Mouse (Mus musculus): ENCODE results near the gene Sox30. TPM values are rescaled to one million over a fixed set of nuclear protein-coding genes. Genes with fewer than 3 reads are reported as not detected.

The Sox30 gene
- under 1 TPM in 1 of 2 experiments, not detected in 1; 0.10 TPM for total RNA-seq (2021)
- long read RNA-seq, result 0 reads

- peak in 1 of 2 experiments; percentile 56 for DNase-seq (ENCODE audit: low spot score in 2 of 2)
Measured at GRCm38 (mm10) chr11:45979946-45980892, at the start of gene Sox30. Sox30 (plus strand) TSS chr11:45980310.

- no peak for DNase-seq (ENCODE audit: low spot score in 2 of 2)
Measured at GRCm38 (mm10) chr11:45932771-45933170, 47.3 kb upstream of the Sox30 start.

GRCm38 (mm10) chr11:45937478-45937877, 42.6 kb upstream of the Sox30 start:
- no peak for DNase-seq (ENCODE audit: low spot score in 2 of 2)

DNA sequence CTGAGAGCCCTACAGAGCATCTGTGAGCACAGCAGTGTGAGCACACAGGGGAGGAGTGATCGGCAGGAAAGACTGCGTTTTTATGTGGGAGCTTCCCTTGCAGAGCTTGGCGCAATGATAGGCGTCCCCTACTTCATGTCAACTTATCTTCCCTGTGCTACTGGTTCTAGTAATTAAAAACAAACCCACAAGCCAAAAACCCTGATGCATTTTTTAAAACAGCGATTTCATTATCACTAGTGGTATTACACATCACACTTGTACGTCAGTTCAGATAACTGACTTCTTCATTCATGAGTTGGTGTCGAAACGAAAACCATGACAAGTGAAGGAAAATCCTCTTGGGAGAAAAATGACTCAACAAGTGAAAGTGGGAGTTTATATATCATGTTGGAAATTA, 41.2 kb upstream of the Sox30 start:
- no peak for DNase-seq (ENCODE audit: low spot score in 2 of 2)

- no peak for DNase-seq (ENCODE audit: low spot score in 2 of 2)
Measured at GRCm38 (mm10) chr11:45942281-45942680, 37.8 kb upstream of the Sox30 start.

DNA sequence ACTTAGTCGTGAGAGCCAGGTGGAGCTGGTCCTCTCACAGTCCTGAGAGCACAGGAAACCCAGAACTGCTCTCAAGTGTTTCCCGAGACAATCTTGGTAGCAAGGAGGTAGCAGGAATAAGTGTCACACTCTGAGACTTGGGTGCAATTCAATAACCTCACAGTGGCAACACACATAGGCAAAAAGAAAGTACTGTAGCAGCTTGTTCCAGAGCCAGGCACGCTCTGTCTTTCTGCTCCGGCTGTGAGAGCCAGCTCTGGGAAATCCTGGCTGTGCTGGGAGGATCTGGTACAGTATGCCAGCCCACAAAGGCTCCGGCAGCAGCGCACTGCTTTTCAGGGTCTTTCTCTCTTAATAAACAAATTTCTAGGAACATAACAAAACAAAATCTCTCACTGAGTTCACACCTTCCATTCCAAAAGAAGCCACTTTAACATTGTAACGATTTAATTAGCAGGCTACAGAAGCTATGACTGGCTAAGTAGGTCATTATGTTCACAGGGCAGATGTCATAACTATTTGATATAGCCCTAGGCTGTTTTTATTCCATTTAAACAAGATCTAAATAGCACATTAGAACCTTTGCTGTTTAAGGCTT, 36.9 kb upstream of the Sox30 start:
- DNase-seq (ENCODE audit: low spot score in 2 of 2), result peak; percentile 35 to 73

GRCm38 (mm10) chr11:45943891-45944642, 36.0 kb upstream of the Sox30 start:
- no peak for DNase-seq (ENCODE audit: low spot score in 2 of 2)

- peak; percentile 93 to 98 for DNase-seq (ENCODE audit: low spot score in 2 of 2)
Measured at GRCm38 (mm10) chr11:45944643-45945156, 35.4 kb upstream of the Sox30 start, which contains the start of gene Lsm11. Lsm11 (minus strand) TSS chr11:45944935.

DNA sequence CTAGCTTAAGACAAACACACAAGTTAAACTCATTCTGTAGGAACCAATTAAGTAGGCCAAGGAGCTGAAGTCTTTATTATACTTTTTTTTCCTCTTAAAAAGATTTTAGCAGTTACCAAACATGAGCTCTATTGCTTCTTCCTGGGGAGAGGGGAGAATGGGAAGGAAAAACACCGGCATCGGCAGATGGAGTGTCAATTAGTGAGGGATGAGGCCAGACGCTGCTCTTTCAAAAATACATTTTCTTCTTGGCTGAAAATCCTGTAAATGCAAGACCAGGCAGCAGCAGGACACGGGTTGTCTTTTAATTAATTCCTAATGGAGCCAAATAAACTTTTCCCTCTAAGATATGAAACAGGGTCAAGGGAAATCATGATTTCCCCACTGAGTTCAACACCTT, 33.3 kb upstream of the Sox30 start:
- peak; percentile 25 to 60 for DNase-seq (ENCODE audit: low spot score in 2 of 2)

DNA sequence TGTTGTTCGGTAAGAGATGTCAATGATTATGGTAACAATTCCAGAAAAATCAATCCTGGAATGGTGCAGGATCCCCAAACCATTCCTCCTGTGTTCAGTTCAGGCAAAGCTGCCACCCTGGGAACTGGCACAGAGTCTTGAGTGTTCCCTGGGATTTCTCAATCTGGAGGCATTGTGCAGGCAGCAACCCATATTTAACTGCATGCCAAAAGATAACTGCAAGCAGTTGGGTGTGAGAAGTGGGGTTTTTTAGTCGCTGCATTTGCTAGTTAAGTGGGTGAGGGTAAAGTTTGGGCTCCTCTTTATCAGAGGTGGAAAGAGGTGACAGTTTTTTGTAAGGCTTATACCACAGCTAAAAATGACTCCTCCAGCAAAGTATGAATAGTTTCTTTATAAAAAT, 32.6 kb upstream of the Sox30 start:
- peak in 1 of 2 experiments; percentile 74 for DNase-seq (ENCODE audit: low spot score in 2 of 2)

GRCm38 (mm10) chr11:45955127-45955627, 24.9 kb upstream of the Sox30 start, which contains the start of gene Thg1l:
Thg1l (minus strand) TSS chr11:45955494.
- DNase-seq (ENCODE audit: low spot score in 2 of 2), result peak; percentile 86 to 96

DNA sequence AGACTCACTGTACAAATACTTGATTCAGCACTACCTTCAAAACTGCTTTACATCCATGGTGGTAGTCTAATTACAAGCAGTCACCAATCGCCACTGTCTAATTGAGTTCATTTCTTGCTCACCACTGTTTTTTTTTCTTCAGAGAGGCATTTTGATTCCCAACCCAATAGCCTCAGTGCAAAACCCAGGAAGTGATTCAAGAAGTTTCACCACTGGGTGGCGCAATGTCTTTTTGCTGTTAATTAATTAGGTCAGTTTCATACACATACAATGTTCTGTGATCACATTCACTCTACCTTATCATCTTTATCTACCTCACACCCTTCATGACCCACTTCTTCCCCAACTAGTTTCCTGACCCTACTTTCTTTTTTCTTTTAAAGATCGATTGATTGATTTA, 20.5 kb upstream of the Sox30 start:
- no peak for DNase-seq (ENCODE audit: low spot score in 2 of 2)

GRCm38 (mm10) chr11:45960003-45960402, 20.1 kb upstream of the Sox30 start:
- no peak for DNase-seq (ENCODE audit: low spot score in 2 of 2)

GRCm38 (mm10) chr11:45966896-45967295, 13.2 kb upstream of the Sox30 start:
- DNase-seq (ENCODE audit: low spot score in 2 of 2), result no peak

DNA sequence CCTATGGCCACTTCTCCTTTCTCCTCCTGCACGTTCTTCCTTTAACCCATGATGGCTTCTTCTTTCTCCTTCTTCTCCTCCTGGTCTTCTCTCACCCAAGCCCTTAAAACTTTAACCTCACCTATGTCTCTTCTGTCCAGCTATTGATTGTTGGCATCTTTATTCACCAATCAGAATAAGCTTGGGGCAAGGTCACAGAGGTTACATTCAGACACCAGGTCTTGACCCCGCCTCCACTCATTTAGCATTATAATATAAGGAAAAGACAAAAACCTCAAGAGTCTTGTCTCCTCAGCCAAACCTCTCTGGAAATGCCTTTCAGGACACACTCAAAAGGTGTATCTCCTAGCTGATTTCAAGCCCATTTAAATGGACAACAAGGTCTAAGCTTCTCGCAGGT, 11.6 kb upstream of the Sox30 start:
- DNase-seq (ENCODE audit: low spot score in 2 of 2), result no peak

DNA sequence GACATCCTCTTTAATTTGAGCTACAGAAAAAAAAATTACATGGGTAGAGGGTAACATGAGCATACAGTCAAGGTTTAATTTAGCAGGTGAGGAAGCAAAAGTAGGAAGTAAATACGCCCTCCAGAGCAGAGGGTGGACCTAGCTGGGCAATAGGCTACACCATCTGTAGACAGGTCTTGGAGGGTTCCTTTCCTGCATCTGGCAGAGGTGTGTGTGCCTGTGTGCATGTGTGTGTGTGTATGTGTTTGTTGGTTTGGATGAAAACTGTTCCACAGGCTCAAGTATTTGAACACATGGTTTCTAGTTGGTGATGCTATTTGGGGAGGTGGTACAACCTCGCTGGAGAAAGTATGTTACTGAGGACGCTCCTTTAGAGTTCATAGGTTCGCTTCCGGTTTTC, 6.5 kb upstream of the Sox30 start:
- no peak for DNase-seq (ENCODE audit: low spot score in 2 of 2)

DNA sequence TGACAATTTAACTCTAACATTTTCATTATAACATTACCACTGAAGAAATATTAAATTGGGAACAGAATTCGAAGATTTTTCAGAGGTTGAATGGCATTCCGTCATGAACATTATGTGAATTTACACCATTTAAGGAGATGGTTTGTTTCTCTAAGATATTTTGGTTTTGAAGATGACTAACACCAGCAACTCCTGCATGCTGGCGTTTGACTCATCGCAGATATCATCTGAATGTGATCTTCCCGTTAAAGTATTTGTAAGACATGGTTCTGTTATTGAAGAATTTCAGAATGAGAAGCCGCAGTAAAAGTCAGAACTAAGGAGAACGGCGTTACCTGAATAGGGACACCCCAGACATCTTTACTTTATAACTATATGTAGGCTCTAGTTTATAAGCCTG, 5.6 kb upstream of the Sox30 start:
- no peak for DNase-seq (ENCODE audit: low spot score in 2 of 2)

DNA sequence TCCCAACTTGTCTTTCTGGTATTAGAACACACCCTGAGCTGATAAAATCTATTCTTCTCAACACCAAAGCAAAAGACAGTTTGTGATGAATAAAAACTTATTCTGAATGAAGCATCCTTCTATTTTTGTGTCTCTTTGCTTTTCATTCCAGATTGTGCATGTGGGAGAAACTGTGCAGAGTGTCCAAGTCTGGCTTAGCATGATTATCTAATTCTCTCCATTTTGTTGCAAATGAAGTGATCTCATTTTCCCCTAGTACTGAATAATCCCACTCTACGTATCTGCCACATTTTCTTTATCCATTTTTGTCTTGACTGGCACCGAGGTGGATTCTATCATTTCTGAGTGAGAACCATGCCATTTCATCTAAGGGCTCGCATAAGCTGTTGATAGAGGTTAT, 4.0 kb upstream of the Sox30 start:
- peak in 1 of 2 experiments; percentile 78 for DNase-seq (ENCODE audit: low spot score in 2 of 2)

DNA sequence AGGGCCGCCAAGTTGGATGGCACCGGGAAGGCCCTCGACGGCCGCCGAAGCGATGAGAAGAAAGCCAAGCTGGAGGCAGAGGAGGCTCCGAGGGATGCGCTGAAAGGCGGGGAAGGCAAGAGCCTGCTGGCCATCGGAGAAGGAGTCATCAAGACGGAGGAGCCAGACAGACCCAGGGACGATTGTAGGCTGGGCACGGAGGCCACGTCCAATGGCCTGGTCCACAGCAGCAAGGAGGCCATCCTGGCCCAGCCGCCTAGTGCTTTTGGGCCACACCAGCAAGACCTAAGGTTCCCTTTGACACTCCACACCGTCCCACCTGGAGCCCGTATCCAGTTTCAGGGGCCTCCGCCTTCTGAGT, 763 bp downstream of the Sox30 start:
- no peak for DNase-seq (ENCODE audit: low spot score in 2 of 2)

DNA sequence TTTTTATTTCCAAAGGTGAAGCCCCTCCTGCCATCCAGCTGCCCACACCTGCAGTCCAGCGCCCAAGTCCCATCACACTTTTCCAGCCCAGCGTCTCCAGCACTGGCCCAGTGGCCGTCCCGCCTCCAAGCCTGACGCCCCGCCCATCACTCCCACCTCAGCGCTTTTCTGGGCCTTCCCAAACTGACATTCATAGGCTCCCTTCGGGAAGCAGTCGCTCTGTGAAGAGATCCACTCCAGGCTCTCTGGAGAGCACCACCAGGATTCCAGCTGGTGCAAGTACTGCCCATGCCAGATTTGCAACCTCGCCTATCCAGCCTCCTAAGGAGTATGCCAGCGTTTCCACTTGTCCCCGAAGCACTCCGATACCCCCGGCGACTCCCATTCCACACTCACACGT, 11.5 kb downstream of the Sox30 start:
- DNase-seq (ENCODE audit: low spot score in 2 of 2), result no peak

- DNase-seq (ENCODE audit: low spot score in 2 of 2), result no peak
Measured at GRCm38 (mm10) chr11:45992087-45992486, 12.0 kb downstream of the Sox30 start.

Data from layer of hippocampus, adult 18-20 months (tissue).